Mouse (Mus musculus): ENCODE data around the gene Fam169a.

The Fam169a gene

DNA sequence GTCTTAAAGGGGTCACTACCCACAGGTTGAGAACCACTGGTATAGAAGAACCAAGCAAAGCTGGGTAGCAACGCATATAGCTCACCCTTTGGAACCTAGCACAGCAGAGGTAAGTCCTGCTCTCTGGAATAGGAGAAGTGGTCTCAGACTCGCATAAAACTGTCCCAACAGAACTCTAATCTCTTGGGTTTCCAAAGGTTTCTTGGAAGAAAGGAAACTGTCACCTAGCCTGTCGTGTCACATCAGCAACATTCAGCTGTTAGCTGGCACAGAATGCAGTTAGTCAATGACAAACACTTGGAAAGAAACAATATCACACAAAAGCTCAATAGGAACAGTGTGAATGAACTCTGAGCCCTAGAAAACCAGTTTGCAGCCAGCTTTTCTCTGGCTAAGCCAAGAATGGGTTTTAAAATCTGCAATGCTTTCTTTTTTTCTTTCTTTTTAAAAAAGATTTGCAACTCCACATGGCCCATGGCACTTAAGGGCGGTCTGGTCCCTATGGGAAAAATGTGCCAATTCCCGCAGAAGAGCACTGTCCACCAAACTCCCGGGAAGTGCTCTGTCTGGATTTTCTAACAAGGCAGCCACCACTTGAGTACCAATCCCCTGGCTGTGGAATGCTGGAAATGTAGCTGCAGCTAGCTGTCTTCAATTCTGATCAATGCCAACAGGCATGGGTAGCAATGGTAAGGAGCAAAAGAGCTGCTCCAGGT, 113.2 kb downstream of the Fam169a start:
- DNase-seq (ENCODE audit: low spot score): no peak
